Mouse (Mus musculus): ENCODE data around the gene Elf3. TPM values are rescaled to one million over a fixed set of nuclear protein-coding genes. Genes with fewer than 3 reads are reported as not detected.
A peak's percentile ranks its signal among the peaks of the same experiment; 100 is the strongest.

Elf3 gene
- polyA plus RNA-seq (2012; rRNA removed), result 0.57 and 0.58 TPM in 2 replicates
- polyA plus RNA-seq (2014; fragmentation: Nextera tagmentation; extraction: Ambion mirVana), result 0.43 and 0.61 TPM in 2 replicates

DNA sequence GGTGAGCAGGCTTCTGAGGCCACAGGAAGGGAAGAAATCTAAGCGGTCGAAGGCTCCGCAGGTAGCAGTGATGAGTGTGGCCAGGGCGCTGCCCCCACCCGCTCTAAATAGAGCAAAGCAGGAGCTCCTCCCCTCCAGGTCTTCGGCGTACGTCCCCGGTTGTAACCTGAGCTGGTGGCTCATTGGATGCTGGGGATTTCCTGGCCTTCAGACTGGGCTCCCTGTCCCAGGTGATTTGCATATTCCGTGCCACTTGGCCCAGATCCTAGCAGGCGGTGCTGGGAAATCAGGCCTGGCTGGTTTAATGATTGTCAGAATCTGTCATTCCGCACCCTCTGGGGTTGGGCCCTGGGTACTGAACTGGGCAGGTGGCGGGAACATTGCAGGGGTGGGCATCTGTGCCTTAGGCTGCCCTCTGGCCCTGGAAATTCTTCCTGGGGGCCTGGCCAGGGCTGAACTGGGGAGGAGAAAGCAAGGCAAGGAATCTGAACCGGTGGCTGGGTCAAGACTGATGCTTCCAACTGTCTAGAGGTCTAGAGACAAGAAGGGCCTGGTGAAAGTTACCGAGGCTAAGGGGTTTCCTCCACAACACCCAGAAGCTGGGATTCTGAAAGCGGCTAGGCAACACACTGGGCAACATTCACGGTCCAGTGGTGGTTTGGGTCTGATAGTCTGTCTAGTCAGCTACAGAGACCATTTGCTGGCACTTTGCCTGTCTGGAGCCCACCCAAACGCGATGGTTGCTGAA is at the start of gene Elf3:
Gene Elf3 (minus strand): TSS at position 189 of the 748 bp plus-strand sequence.
- TF ChIP-seq CTCF (IDR thresholded peaks at IDR 0.05; ENCODE audit: low read depth) (no peak), EP300 (IDR thresholded peaks at IDR 0.05; ENCODE audit: low read depth) (no peak)
- Histone ChIP-seq H3K9ac (replicated peaks) (peak within 1 kb of the TSS; percentile 50), H3K9me3 (ENCODE audit: control insufficient read depth, low read length) (no peaks in the 10 kb centered on the region), H3K4me2 (ENCODE audit: low read depth) (peak within 1 kb of the TSS; percentile 67), H3K4me1 (replicated peaks; ENCODE audit: control insufficient read depth in 2 of 2, insufficient read depth in 2 of 2, low read length in 1 of 2) (peaks cover 4% of the 10 kb centered on the region in 2 experiments; a peak in 2 of 4 replicates), H3K36me3 (replicated peaks; ENCODE audit: control insufficient read depth, insufficient read depth, low read depth) (no peaks in the 10 kb centered on the region), H3K4me3 (ENCODE audit: insufficient read depth in 1 of 2, low read depth in 2 of 2, low read length in 2 of 2) (peak within 1 kb of the TSS; percentile 14 to 30; a peak in 3 of 4 replicates), H3K27me3 (ENCODE audit: control insufficient read depth, insufficient read depth, low read length) (no peaks in the 10 kb centered on the region), H3K27ac (peak within 1 kb of the TSS; percentile 9; the same call in 1 of the 2 replicates)
- WGBS (ENCODE audit: insufficient replicate concordance), result 34% methylated on average over 19 of the region's 19 CpGs
- peak in 1 of 3 experiments; percentile 42 for DNase-seq (ENCODE audit: low read depth in 3 of 3, low spot score in 3 of 3)
- ATAC-seq (ENCODE audit: insufficient read depth), result peak; percentile 73

DNA sequence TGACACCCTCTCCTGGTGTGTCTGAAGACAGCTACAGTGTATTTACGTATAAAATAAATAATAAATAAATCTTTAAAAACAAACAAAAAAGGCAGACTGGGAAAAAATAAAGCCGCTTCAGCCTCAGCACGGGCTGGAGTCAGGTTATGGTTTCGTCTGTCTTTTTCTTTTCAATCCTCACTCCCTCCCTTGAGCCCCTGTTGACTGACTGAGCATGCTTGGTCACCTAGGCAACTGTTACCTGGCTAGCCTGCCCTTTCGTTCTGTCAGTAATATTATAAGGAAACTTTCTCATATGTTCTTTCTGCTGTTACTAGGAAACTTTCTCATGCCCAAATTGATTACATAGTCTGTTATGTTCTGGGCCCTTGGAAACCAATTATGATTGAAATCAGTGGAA is 32.5 kb upstream of the Elf3 start:
- DNase-seq (ENCODE audit: low read depth in 3 of 3, low spot score in 3 of 3) (no peak), ATAC-seq (ENCODE audit: insufficient read depth) (no peak)
- WGBS (ENCODE audit: insufficient replicate concordance), result 77% methylated on average over 5 of the region's 5 CpGs
- no peaks in the 10 kb centered on the region for H3K4me1 ChIP-seq (replicated peaks; ENCODE audit: control insufficient read depth in 2 of 2, insufficient read depth in 2 of 2, low read length in 1 of 2)
- no peaks in the 10 kb centered on the region for H3K9me3 ChIP-seq (ENCODE audit: control insufficient read depth, low read length)
- H3K4me2 ChIP-seq (ENCODE audit: low read depth), result no peak overlapping the region
- no peak for TF ChIP-seq CTCF (IDR thresholded peaks at IDR 0.05; ENCODE audit: low read depth)
- TF ChIP-seq EP300 (IDR thresholded peaks at IDR 0.05; ENCODE audit: low read depth), result no peak
- no peak overlapping the region for H3K4me3 ChIP-seq (ENCODE audit: insufficient read depth in 1 of 2, low read depth in 2 of 2, low read length in 2 of 2)
- H3K36me3 ChIP-seq (replicated peaks; ENCODE audit: control insufficient read depth, insufficient read depth, low read depth), result peaks cover 4% of the 10 kb centered on the region
- H3K27me3 ChIP-seq (ENCODE audit: control insufficient read depth, insufficient read depth, low read length), result no peaks in the 10 kb centered on the region
- H3K9ac ChIP-seq (replicated peaks), result no peak overlapping the region
- H3K27ac ChIP-seq, result no peak overlapping the region

DNA sequence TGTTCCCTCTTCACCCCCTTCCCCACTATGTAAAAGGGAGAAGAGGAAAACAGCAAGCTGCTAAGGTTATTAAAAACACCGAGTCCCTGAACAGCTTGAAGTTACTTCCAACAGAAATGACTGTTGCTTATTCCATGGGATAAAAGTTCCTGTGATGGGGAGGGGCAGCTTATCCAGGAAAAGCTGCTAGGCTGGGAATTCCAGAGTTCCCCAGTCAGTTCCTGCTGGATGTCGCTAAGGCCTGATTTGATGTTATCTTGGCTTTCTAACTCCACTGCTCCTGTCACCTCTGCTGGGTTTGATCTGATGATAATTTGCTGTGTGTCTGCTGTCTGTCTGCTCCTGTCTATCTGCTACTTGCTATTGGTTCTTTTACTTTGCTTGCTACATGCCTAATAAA is 27.9 kb upstream of the Elf3 start:
- no peak overlapping the region for H3K4me2 ChIP-seq (ENCODE audit: low read depth)
- H3K36me3 ChIP-seq (replicated peaks; ENCODE audit: control insufficient read depth, insufficient read depth, low read depth), result no peaks in the 10 kb centered on the region
- peaks cover 0 to 5% of the 10 kb centered on the region in 2 experiments; a peak in 2 of 4 replicates for H3K4me1 ChIP-seq (replicated peaks; ENCODE audit: control insufficient read depth in 2 of 2, insufficient read depth in 2 of 2, low read length in 1 of 2)
- H3K9ac ChIP-seq (replicated peaks), result no peak overlapping the region
- ATAC-seq (ENCODE audit: insufficient read depth), result no peak
- no peak for DNase-seq (ENCODE audit: low read depth in 3 of 3, low spot score in 3 of 3)
- WGBS (ENCODE audit: insufficient replicate concordance), result 58% methylated on average over 2 of the region's 2 CpGs
- H3K27me3 ChIP-seq (ENCODE audit: control insufficient read depth, insufficient read depth, low read length), result no peaks in the 10 kb centered on the region
- no peaks in the 10 kb centered on the region for H3K9me3 ChIP-seq (ENCODE audit: control insufficient read depth, low read length)
- no peak overlapping the region for H3K27ac ChIP-seq
- H3K4me3 ChIP-seq (ENCODE audit: insufficient read depth in 1 of 2, low read depth in 2 of 2, low read length in 2 of 2), result no peak overlapping the region
- TF ChIP-seq CTCF (IDR thresholded peaks at IDR 0.05; ENCODE audit: low read depth) (no peak), EP300 (IDR thresholded peaks at IDR 0.05; ENCODE audit: low read depth) (no peak)

DNA sequence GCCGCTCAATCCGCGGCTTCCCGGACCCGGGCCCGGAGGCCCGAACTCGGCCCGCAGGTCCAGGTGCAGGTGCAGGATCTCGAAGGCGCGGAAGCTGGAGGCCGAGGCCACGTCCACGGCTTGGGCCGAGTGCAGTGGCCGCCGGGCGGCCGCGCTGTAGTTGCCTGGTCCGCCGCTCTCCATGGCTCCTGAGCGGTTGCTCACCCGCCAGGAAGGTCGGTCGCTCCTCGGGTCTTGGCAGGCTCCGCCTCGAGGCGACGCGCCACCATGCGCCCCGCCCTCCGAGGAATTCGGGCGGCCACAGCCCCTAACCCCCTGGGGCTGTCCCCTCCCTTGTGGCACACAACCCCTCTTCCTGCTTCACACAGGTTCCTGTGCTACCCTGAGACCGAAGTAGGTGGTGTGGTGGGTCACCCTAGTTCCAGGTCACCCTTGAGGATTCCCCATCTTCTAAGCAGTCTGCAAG is 25.5 kb upstream of the Elf3 start, which contains the start of gene Rnpep:
Gene Rnpep (minus strand): TSS at position 259 of the 466 bp plus-strand sequence.
- Histone ChIP-seq H3K9ac (replicated peaks) (peak within 1 kb of the TSS; percentile 40), H3K4me1 (replicated peaks; ENCODE audit: control insufficient read depth in 2 of 2, insufficient read depth in 2 of 2, low read length in 1 of 2) (peaks cover 0 to 5% of the 10 kb centered on the region in 2 experiments; a peak in 2 of 4 replicates), H3K4me3 (ENCODE audit: insufficient read depth in 1 of 2, low read depth in 2 of 2, low read length in 2 of 2) (peak within 1 kb of the TSS; percentile 63 to 70), H3K27ac (peak within 1 kb of the TSS; percentile 8), H3K27me3 (ENCODE audit: control insufficient read depth, insufficient read depth, low read length) (no peaks in the 10 kb centered on the region), H3K9me3 (ENCODE audit: control insufficient read depth, low read length) (no peaks in the 10 kb centered on the region), H3K36me3 (replicated peaks; ENCODE audit: control insufficient read depth, insufficient read depth, low read depth) (no peaks in the 10 kb centered on the region), H3K4me2 (ENCODE audit: low read depth) (peak within 1 kb of the TSS; percentile 86)
- ATAC-seq (ENCODE audit: insufficient read depth) (peak; percentile 76), DNase-seq (ENCODE audit: low read depth in 3 of 3, low spot score in 3 of 3) (no peak)
- WGBS (ENCODE audit: insufficient replicate concordance), result 1% methylated on average over 35 of the region's 39 CpGs
- no peak for TF ChIP-seq EP300 (IDR thresholded peaks at IDR 0.05; ENCODE audit: low read depth)
- TF ChIP-seq CTCF (IDR thresholded peaks at IDR 0.05; ENCODE audit: low read depth), result no peak

DNA sequence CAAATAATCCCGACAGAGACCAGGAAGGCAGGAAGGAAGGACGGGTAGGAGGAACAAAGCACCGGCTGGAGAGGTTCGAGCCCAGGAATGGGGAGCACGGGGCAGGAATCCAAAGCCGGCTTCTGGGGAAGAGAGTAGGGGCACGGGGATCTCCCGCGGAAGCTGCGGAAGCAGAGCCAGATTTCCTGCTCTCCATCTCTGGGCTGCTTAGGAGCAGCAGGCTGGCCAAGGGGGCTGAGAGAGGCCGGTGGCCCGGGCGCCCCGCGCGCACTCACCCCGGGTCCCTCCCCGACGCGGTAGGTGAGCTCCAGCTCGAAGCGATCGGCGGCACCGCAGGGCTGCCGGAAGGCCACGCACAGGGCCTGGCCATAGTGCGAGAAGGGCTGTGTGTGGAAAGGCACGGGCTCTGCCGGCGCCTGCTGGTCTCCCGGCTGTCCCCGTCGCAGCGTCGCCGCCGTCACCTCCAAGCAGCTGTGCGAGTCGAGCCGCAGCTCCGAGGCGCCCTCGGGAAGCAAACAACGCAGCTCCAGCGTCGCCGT is 25.0 kb upstream of the Elf3 start:
- DNase-seq (ENCODE audit: low read depth in 3 of 3, low spot score in 3 of 3) (no peak), ATAC-seq (ENCODE audit: insufficient read depth) (peak; percentile 67)
- H3K9ac ChIP-seq (replicated peaks), result peak overlapping the region; percentile 40
- H3K4me3 ChIP-seq (ENCODE audit: insufficient read depth in 1 of 2, low read depth in 2 of 2, low read length in 2 of 2), result peak overlapping the region; percentile 63 to 70
- WGBS (ENCODE audit: insufficient replicate concordance), result under 1% methylated on average over 45 of the region's 48 CpGs
- TF ChIP-seq CTCF (IDR thresholded peaks at IDR 0.05; ENCODE audit: low read depth) (no peak), EP300 (IDR thresholded peaks at IDR 0.05; ENCODE audit: low read depth) (no peak)
- peaks cover 0 to 5% of the 10 kb centered on the region in 2 experiments; a peak in 2 of 4 replicates for H3K4me1 ChIP-seq (replicated peaks; ENCODE audit: control insufficient read depth in 2 of 2, insufficient read depth in 2 of 2, low read length in 1 of 2)
- H3K36me3 ChIP-seq (replicated peaks; ENCODE audit: control insufficient read depth, insufficient read depth, low read depth), result no peaks in the 10 kb centered on the region
- H3K27ac ChIP-seq, result peak overlapping the region; percentile 8; the same call in 1 of the 2 replicates
- H3K27me3 ChIP-seq (ENCODE audit: control insufficient read depth, insufficient read depth, low read length), result no peaks in the 10 kb centered on the region
- no peaks in the 10 kb centered on the region for H3K9me3 ChIP-seq (ENCODE audit: control insufficient read depth, low read length)
- peak overlapping the region; percentile 86 for H3K4me2 ChIP-seq (ENCODE audit: low read depth)
